Mouse (Mus musculus) hindbrain, embryonic 10.5 days (tissue): ENCODE measurements at regions not wholly inside any gene's neighbourhood (a gene's known extent, or its start where the extent isn't known, plus 50 kb on each side); places are given as distances from the start of the nearest gene placed in this dataset.

Source experiments
- DNase-seq: peaks from one replicate; pipeline ENCODE4 v3.0.0-alpha.2; 2017; ENCODE audit warnings: low spot score
- H3K27ac ChIP-seq: fragments of 300-500 bp; sonication (generic); 2 replicates; pipeline ENCODE4 v1.5.1; 2016; ENCODE audit warnings: mild to moderate bottlenecking, moderate library complexity
- H3K27me3 ChIP-seq: fragments of 300-500 bp; sonication (generic); 2 replicates; pipeline ENCODE4 v1.6.1; 2016; ENCODE audit warnings: mild to moderate bottlenecking; ENCODE audit not compliant: poor library complexity, insufficient read depth, severe bottlenecking
- H3K36me3 ChIP-seq: fragments of 300-500 bp; sonication (generic); 2 replicates; pipeline ENCODE4 v1.6.1; 2016; ENCODE audit warnings: mild to moderate bottlenecking, moderate library complexity
- H3K4me1 ChIP-seq: fragments of 300-500 bp; sonication (generic); replicated peaks from 2 replicates; pipeline ENCODE4 v1.6.1; 2016; ENCODE audit warnings: mild to moderate bottlenecking
- H3K4me3 ChIP-seq: fragments of 300-500 bp; sonication (generic); 2 replicates; pipeline ENCODE4 v1.5.1; 2016; ENCODE audit warnings: mild to moderate bottlenecking, moderate library complexity
- H3K9me3 ChIP-seq: fragments of 300-500 bp; sonication (generic); 2 replicates; pipeline ENCODE4 v1.6.1; 2016; ENCODE audit warnings: mild to moderate bottlenecking, moderate library complexity
- WGBS: fragments of 180-500 bp; shearing (Covaris S2); methylation state at CpG from one replicate; pipeline ENCODE4 v1.1.7; 2016; 5-methylcytosine and 5-hydroxymethylcytosine counted together

DNA sequence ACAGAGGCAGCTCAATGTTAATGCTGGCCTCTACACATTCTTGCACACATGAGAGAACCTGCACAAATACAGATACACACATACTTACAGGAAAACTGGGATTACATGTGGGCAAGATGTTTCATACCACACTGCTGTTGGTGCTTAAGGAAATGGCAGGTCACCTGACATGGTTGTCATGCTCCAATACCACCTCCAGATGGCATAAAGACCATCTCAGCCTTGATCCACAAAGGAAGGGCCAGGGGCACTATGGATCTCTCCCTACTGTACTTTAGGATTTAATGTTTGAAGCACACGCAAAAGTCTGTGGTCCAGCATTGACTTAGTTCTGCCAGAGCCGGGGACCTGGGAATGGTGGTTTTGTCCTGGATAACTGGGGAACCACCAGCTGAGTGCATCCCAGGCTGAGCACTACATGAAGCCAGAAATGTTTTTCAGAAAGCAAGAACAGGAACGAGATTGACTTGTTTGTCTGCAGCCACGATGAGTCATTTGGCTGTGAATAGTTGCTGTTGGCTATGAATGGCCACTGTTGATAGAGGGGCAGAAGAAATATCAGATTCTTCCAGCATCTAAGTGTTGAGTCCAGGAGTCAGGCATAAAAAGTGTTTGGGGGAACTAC is 176.0 kb upstream of the Pabpc6 start:
- Histone ChIP-seq H3K4me1 (peaks cover 13% of the 10 kb centered on the region; the same call in 1 of the 2 replicates), H3K9me3 (no peaks in the 10 kb centered on the region), H3K27ac (peak overlapping the region; percentile 35; the same call in 1 of the 2 replicates), H3K27me3 (no peaks in the 10 kb centered on the region), H3K36me3 (no peaks in the 10 kb centered on the region), H3K4me3 (no peak overlapping the region)
- 75% methylated on average over 4 of the region's 4 CpGs for WGBS
- DNase-seq = no peak

DNA sequence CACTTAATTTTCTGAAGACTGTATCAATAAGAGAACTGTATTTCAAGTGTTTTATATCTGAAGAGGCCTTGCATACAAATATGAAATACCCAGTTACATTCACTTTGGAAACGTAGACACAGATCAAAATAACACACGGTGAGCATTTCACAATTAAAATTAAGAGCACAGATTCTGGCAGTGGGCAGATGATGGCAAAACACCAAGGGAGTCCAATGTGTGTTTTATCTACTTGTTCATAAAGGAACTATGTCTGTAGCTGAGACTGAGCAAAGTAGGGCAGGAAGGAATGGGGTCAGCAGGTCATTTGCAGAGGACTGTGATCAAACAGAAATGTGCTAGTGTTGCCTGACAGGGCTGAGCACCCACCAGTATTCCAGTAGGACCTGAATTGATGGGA is 171.6 kb upstream of the Pabpc6 start:
- Histone ChIP-seq H3K27me3 (no peaks in the 10 kb centered on the region), H3K4me3 (no peak overlapping the region), H3K9me3 (no peaks in the 10 kb centered on the region), H3K4me1 (no peaks in the 10 kb centered on the region), H3K36me3 (no peaks in the 10 kb centered on the region), H3K27ac (no peak overlapping the region)
- WGBS = 91% methylated on average over 2 of the region's 2 CpGs
- no peak for DNase-seq

DNA sequence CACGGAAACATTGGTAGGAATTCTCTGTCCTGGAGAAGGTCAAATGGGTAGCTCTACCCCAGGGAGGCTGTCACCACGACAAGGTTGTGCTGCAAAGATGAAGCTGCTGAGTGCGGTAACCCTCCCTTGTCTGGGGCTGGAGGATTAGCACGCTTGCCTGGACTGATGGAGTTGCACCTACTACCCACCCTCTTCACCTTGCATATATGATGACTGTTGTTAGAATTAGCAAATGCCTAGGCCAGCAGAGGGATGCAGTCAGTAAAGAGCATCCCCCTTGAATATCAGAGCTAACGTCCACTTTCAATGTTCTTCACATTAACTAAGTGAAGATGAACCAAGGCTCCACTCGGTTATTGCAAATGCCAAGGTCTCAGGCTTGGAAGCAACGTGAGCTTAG is 169.7 kb upstream of the Pabpc6 start:
- no peak for DNase-seq
- no peak overlapping the region for H3K27ac ChIP-seq
- no peaks in the 10 kb centered on the region for H3K27me3 ChIP-seq
- no peak overlapping the region for H3K4me3 ChIP-seq
- 83% methylated on average over 7 of the region's 7 CpGs for WGBS
- no peaks in the 10 kb centered on the region for H3K36me3 ChIP-seq
- H3K4me1 ChIP-seq = no peaks in the 10 kb centered on the region
- H3K9me3 ChIP-seq = no peaks in the 10 kb centered on the region

DNA sequence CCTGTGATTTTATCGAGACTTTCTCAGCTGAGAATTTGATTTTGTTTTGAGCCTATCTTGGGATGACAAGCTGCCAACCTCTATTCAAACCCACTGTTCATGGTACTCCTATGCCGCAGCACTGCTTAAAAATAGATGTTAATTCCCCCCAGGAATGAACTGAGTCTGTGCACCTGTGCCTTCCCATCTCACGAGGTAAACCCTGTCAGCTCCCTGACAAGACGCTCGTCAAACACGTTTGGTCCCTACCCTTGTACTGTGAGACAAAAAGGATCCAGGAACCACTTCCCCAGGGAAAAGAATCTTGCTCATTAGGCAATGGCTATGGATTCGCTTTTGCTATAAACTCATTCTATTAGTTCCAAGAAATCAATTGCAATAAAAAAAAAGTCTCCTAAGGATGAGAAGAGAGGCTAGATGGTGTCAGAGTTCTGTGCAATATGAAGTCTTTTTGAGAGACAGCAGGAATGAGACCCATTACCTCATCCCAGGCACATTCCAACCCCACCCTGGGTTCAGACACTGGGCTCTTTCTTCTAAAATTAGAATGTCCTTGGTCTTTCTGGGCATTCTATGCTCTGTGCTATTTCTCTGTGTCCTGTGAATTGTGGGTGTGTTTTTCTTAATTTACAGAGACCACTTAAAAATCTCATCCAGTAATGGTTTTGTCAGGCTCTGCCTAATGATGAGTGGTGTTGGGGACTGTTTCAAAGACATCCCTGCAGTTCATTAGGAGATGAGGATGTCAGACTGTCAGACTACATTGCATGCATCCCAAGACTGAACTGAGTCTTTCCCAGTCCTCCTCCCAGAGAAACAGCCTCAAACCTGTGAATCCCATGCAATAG is 167.7 kb upstream of the Pabpc6 start:
- Histone ChIP-seq H3K4me1 (no peaks in the 10 kb centered on the region), H3K4me3 (no peak overlapping the region)

DNA sequence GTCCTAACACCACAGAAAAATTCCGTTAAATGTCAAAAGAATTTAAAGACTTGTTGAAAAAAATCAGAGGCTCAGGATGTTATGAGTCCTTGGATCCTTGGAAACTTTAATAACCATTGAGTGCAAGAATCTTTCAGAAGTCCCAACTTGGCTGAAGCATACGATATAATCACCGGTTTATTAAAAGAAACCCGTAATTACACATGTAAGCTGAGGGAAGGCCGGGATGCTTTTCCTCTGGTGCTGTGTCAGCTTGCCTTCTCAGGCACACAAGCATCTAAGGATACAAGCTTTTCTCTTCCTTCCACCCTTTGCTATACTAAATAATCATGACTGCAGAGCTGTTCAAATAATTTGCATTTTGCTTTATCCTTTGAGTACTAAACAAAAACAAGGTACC is 160.4 kb upstream of the Pabpc6 start:
- H3K4me3 ChIP-seq = no peak overlapping the region
- H3K27me3 ChIP-seq = no peaks in the 10 kb centered on the region
- DNase-seq = no peak
- no peaks in the 10 kb centered on the region for H3K4me1 ChIP-seq
- no peaks in the 10 kb centered on the region for H3K9me3 ChIP-seq
- WGBS = 90% methylated on average over 5 of the region's 5 CpGs
- no peak overlapping the region for H3K27ac ChIP-seq
- no peaks in the 10 kb centered on the region for H3K36me3 ChIP-seq

More for the DNA sequence above, 167.7 kb upstream of the Pabpc6 start:
- Histone ChIP-seq H3K36me3 (no peaks in the 10 kb centered on the region), H3K9me3 (no peaks in the 10 kb centered on the region), H3K27ac (no peak overlapping the region), H3K27me3 (no peaks in the 10 kb centered on the region)
- DNase-seq = no peak
- WGBS = 87% methylated on average over 7 of the region's 7 CpGs

DNA sequence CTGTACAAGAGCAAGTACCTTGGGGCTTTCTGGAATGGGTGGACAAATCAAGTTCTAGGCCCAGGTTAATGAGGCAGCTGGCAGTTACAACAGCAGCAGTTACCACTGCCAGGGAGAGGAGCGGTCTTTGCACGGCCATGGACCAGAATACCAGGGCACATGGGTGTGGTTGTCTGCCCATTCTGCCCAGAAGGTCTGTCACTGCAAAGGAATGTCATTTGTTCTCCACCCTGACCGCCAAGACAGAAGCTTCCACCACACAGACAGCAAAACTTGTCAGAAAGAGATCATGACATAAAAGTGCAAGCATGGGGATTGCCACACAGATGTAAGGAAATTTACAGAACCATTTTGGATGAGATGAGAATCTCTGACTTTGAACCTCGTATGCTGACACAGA is 151.8 kb upstream of the Pabpc6 start:
- no peaks in the 10 kb centered on the region for H3K27me3 ChIP-seq
- H3K27ac ChIP-seq = no peak overlapping the region
- WGBS = 92% methylated on average over 4 of the region's 4 CpGs
- H3K9me3 ChIP-seq = peaks cover 4% of the 10 kb centered on the region; the same call in 1 of the 2 replicates
- H3K36me3 ChIP-seq = no peaks in the 10 kb centered on the region
- H3K4me1 ChIP-seq = peaks cover 3% of the 10 kb centered on the region; the same call in 1 of the 2 replicates
- DNase-seq = no peak
- H3K4me3 ChIP-seq = no peak overlapping the region

DNA sequence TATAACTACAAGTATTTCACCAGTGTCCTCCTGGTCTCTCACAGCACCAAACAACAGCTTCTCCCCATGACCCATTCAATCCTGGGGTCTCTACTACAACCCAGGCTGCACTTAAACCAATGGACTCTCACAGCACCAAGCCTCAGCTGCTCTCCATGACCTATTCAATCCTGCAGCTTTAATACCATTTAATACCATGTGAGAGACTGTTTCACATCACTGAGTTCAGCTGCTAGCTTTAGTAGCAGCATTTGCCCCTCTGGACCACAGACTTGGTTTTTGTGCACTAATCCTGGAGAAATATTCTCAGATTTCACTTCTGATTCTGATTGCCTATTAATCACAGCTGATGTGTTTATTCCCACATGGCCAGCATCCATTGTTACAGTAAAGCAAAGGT is 147.5 kb upstream of the Pabpc6 start:
- Histone ChIP-seq H3K36me3 (no peaks in the 10 kb centered on the region), H3K27me3 (no peaks in the 10 kb centered on the region), H3K9me3 (peaks cover 4% of the 10 kb centered on the region; the same call in 1 of the 2 replicates), H3K4me1 (peaks cover 6% of the 10 kb centered on the region; the same call in 1 of the 2 replicates), H3K4me3 (no peak overlapping the region), H3K27ac (no peak overlapping the region)
- no peak for DNase-seq

DNA sequence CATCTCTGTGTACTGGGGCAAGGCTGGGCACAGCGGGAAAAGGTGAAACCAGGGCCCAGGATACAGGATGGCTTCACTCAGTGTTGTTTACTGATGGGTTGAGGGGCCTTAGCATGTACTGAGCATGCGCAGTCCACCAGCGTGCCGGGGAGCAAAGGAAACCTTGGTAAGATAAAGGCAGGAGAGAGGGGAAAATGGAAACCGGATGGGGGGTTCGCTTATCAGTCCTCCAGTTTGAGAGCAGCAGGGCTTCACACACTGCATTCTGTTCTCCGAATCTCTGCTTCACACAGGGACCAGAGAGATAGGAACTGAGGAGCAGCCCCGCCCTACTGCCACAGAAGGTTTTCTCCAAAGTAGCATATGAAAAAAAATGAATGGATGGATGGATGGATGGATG is 127.6 kb upstream of the Pabpc6 start:
- no peaks in the 10 kb centered on the region for H3K27me3 ChIP-seq
- 87% methylated on average over 8 of the region's 8 CpGs for WGBS
- no peaks in the 10 kb centered on the region for H3K36me3 ChIP-seq
- no peak for DNase-seq
- peaks cover 8% of the 10 kb centered on the region for H3K4me1 ChIP-seq
- no peaks in the 10 kb centered on the region for H3K9me3 ChIP-seq
- no peak overlapping the region for H3K27ac ChIP-seq
- H3K4me3 ChIP-seq = no peak overlapping the region

DNA sequence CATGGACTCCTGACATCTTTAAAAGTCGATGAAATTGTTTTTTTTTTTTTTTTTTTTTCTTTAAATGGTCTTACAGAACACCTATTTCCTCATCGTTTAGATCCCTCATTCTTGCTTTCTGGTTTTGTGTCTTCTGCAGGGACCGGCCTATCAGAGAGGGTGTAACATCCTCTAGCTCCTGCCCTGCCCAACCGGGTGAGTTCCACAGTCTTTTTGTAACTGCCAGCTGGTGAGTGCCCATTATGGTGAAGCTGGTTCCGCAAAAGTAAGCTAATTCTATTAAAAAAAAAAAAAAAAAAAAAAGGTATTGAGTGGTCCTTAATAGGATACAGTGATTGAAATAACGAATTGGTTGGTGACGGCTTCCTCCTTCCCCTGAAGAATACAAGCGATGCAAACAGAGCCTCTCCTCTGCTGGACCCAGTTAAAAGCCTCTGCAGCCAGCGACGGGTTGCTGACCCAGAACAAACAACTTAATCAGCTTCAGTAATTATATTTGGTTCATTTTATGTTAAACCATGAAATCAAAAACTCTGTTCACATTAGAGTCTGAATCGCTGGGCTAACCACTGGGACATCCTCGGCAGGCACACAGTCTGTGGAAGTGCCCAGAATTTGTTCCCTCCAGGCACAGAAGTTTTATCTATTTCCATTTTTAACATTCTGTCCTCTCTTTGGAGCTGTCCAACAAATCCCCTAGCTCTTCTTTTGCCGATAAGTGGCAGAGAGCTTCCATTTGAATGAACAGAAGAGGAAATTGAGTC is 126.9 kb upstream of the Pabpc6 start:
- H3K4me3 ChIP-seq = no peak overlapping the region
- DNase-seq = no peak
- no peaks in the 10 kb centered on the region for H3K27me3 ChIP-seq
- H3K27ac ChIP-seq = no peak overlapping the region
- H3K9me3 ChIP-seq = no peaks in the 10 kb centered on the region
- H3K4me1 ChIP-seq = peaks cover 8% of the 10 kb centered on the region
- WGBS = 56% methylated on average over 13 of the region's 13 CpGs
- H3K36me3 ChIP-seq = no peaks in the 10 kb centered on the region

DNA sequence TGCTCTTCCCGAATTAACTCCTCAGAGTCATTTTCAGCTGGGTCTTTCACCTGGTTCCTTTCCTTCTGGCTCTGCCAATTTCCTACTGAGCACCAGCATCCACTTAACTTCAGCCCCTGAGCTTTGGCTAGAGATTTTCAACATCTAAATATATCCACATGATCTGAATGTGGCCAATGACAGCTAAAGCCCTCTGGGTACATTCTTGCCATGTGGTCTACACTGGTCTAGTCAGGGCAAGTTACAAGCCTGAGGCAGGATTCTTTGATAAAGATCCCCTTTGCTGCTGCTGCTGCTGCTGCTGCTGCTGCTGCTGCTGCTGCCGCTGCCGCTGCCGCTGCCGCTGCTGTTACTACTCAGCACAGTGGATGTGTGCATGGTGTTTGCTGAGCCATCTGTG is 109.3 kb upstream of the Pabpc6 start:
- Histone ChIP-seq H3K9me3 (peaks cover 4% of the 10 kb centered on the region; the same call in 1 of the 2 replicates), H3K36me3 (no peaks in the 10 kb centered on the region), H3K27me3 (no peaks in the 10 kb centered on the region), H3K27ac (peak overlapping the region; percentile 88), H3K4me3 (no peak overlapping the region), H3K4me1 (peaks cover 40% of the 10 kb centered on the region)
- no peak for DNase-seq
- WGBS = 86% methylated on average over 5 of the region's 5 CpGs

DNA sequence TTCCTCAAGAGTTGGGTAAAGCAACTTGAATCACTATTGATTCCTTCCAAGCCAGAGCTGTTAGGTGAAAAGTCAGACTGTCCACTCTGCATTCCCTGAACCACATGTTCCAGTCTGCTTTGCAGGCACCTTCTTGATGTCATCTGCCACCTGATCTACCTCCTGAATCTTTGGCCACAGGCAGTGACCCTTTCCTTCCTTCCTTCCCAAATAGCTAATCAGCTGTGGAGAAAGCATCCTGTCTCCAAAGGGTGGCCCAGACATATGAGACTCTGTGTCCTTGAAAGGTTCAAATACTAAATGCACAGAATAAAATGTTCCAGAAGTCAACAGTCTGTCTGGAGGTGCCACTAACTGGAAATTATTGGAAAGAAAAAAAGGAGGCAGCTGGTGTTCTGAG is 107.6 kb upstream of the Pabpc6 start:
- Histone ChIP-seq H3K9me3 (peaks cover 4% of the 10 kb centered on the region; the same call in 1 of the 2 replicates), H3K27me3 (no peaks in the 10 kb centered on the region), H3K27ac (peak overlapping the region; percentile 88), H3K36me3 (no peaks in the 10 kb centered on the region), H3K4me3 (no peak overlapping the region), H3K4me1 (peaks cover 40% of the 10 kb centered on the region)
- DNase-seq = no peak

DNA sequence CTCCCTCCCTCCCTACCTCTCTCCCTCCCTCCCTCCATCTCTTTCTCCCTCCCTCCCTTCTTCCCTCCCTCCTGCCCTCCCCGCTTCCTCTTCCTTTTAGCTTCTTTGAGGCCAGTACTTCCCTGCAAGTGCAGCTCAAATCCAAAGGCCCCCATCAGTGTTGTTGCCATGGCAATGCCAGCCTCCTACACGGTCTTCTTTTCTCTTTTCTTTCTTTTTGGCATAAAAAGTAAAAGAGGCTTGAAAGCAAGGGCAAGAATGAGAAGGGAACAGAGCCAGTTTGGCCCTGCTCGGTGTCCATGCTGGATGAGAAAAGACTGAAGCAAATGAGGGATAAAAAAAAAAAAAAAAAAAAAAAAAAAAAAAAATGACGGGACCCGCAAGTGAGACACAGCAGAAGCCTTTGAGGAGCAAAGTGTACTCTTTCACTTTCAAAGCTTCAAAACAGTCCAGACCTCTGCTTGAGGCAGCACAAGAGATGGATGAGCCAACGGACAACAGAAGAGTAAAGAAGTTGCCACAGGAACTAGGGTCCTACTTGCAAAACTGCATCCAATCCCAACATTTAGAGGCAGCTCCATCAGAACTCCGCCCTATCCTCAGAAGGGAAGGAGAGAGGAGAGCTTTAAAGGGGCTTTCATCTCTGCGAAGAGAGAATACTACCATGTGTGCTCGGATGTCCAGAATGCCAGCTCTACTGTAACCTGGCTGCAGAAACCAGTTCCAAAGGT is 106.9 kb upstream of the Pabpc6 start:
- WGBS = 40% methylated on average over 8 of the region's 9 CpGs
- peak overlapping the region; percentile 88 for H3K27ac ChIP-seq
- no peak overlapping the region for H3K4me3 ChIP-seq
- peaks cover 40% of the 10 kb centered on the region for H3K4me1 ChIP-seq
- peak; percentile 60 for DNase-seq
- peaks cover 4% of the 10 kb centered on the region; the same call in 1 of the 2 replicates for H3K9me3 ChIP-seq
- H3K27me3 ChIP-seq = no peaks in the 10 kb centered on the region
- no peaks in the 10 kb centered on the region for H3K36me3 ChIP-seq
